Mouse (Mus musculus): Measurements from ENCODE around the gene Psmd11. TPM values are rescaled to one million over a fixed set of nuclear protein-coding genes. Genes with fewer than 3 reads are reported as not detected.
"Not testable (repeated sequence)": the region's sequence is repeated elsewhere in the genome, so short reads cannot be mapped to it uniquely, and the experiment has no call there.

Psmd11 gene
- polyA plus RNA-seq, 1 experiment, result 24.9 TPM

DNA sequence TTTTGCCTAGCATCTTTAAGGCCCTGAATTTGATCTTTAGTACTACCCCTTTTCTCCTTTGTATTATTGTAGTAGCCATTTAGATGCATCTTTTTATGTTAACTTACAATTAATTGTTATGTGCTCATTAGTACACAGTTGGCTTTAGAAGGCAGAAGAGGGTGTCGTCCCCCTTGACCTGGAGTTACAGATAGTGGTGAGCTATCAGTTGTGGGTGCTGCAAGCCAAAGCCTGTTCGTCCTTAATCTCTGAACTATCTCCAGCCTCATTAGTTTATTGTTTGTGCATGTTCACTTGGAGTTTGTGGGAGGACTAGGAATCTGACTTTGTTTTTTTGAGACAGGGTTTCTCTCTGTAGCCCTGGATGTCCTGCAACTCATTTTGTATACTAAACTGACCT, 41.6 kb upstream of the Psmd11 start:
- H3K27me3 ChIP-seq (ENCODE audit: control insufficient read depth, insufficient read depth, low read length), result no peaks in the 10 kb centered on the region
- no peak overlapping the region for H3K27ac ChIP-seq (ENCODE audit: insufficient read depth, low read depth, low read length)
- WGBS, result 15% methylated on average over 2 of the region's 2 CpGs
- 0 out of 2 replicates have a peak, but pooled peaks cover 3% of the 10 kb centered on the region for H3K4me1 ChIP-seq (ENCODE audit: control insufficient read depth, insufficient read depth, insufficient read length, low read length)
- peaks cover 33% of the 10 kb centered on the region for H3K36me3 ChIP-seq (ENCODE audit: control insufficient read depth, insufficient read depth, low read length)
- TF ChIP-seq CTCF (IDR thresholded peaks at IDR 0.05; ENCODE audit: extremely low read depth, insufficient read length, insufficient replicate concordance, low read depth, low read length) (no peak), POLR2A (IDR thresholded peaks at IDR 0.05; ENCODE audit: low read depth, low read length) (no peak)
- H3K4me3 ChIP-seq (ENCODE audit: low read depth, low read length), result no peak overlapping the region

DNA sequence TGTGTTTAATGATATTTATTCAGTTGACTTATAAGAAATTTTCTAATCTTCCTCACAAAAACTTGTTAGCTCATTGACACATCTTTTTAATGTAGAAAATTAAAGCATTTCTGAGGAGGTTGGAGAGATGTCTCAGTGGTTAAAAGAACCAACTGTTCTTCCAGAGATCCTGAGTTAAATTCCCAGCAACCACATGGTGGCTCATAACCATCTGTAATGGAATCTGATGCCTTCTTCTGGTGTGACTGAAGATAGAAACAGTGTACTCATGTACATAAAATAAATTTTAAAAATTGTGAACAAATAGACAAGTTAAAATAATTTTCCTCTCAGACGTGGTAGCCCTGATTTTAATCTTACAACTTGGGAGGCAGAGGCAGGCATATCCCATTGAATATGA, 38.5 kb upstream of the Psmd11 start:
- Histone ChIP-seq H3K36me3 (ENCODE audit: control insufficient read depth, insufficient read depth, low read length) (peaks cover 48% of the 10 kb centered on the region), H3K4me3 (ENCODE audit: low read depth, low read length) (no peak overlapping the region), H3K4me1 (ENCODE audit: control insufficient read depth, insufficient read depth, insufficient read length, low read length) (0 out of 2 replicates have a peak, but pooled peaks cover 3% of the 10 kb centered on the region), H3K27ac (ENCODE audit: insufficient read depth, low read depth, low read length) (no peak overlapping the region), H3K27me3 (ENCODE audit: control insufficient read depth, insufficient read depth, low read length) (no peaks in the 10 kb centered on the region)
- 84% methylated on average over 1 of the region's 1 CpGs for WGBS
- no peak for TF ChIP-seq POLR2A (IDR thresholded peaks at IDR 0.05; ENCODE audit: low read depth, low read length)
- TF ChIP-seq CTCF (IDR thresholded peaks at IDR 0.05; ENCODE audit: extremely low read depth, insufficient read length, insufficient replicate concordance, low read depth, low read length), result no peak

DNA sequence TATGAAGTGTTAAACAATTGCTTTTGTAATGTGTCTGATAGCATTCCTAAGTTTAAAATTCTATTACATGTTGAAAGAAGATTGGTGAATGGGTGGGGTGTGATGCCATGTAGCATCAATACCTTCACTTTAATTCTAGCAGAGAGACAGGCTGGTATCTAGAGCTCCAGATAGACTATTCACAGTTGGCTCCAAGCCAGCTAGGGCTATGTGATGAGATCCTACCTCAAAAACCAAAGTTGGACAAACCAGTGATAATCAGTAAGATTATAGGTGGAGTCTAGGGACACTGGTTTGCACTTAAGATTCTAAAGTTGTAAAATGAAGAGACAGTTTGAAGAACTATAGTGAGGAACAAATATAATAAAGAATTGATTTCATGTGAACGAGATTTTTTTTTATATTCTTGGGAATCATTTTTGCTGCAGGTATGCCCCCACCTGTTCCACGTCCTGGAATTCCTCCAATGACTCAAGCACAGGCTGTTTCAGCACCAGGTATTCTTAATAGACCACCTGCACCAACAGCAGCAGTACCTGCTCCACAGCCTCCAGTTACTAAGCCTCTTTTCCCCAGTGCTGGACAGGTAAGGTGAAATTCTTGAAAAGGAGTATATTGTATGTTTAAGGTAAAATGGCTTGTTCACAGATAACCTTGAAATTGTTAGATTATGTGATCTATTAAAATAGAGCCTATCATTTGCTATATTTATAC, 36.9 kb upstream of the Psmd11 start:
- H3K4me1 ChIP-seq (ENCODE audit: control insufficient read depth, insufficient read depth, insufficient read length, low read length), result no peaks in the 10 kb centered on the region
- peaks cover 56% of the 10 kb centered on the region for H3K36me3 ChIP-seq (ENCODE audit: control insufficient read depth, insufficient read depth, low read length)
- H3K27ac ChIP-seq (ENCODE audit: insufficient read depth, low read depth, low read length), result no peak overlapping the region
- H3K27me3 ChIP-seq (ENCODE audit: control insufficient read depth, insufficient read depth, low read length), result no peaks in the 10 kb centered on the region
- H3K4me3 ChIP-seq (ENCODE audit: low read depth, low read length), result no peak overlapping the region
- TF ChIP-seq POLR2A (IDR thresholded peaks at IDR 0.05; ENCODE audit: low read depth, low read length), result no peak
- TF ChIP-seq CTCF (IDR thresholded peaks at IDR 0.05; ENCODE audit: extremely low read depth, insufficient read length, insufficient replicate concordance, low read depth, low read length), result no peak
- 71% methylated on average over 2 of the region's 2 CpGs for WGBS

DNA sequence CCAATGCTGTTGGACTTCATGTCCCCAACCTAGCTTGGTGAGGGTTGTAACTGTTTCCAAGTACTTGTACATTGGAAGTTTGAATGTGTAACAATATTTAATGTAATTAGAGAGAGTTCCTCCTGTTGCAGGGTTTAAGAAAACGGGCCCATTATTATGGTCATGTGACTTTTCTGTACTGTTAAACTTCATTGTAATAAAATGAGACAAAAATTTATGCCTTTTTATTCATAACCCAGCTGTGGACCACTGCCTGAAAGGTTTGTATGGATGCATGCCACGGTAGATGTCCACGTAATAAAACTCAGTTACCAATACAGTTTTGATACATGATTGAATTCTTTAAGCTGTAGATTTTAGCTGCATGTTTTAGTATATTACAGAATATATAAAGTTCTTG, 32.5 kb upstream of the Psmd11 start:
- no peaks in the 10 kb centered on the region for H3K27me3 ChIP-seq (ENCODE audit: control insufficient read depth, insufficient read depth, low read length)
- no peaks in the 10 kb centered on the region for H3K4me1 ChIP-seq (ENCODE audit: control insufficient read depth, insufficient read depth, insufficient read length, low read length)
- 82% methylated on average over 3 of the region's 3 CpGs for WGBS
- peaks cover 61% of the 10 kb centered on the region for H3K36me3 ChIP-seq (ENCODE audit: control insufficient read depth, insufficient read depth, low read length)
- no peak overlapping the region for H3K27ac ChIP-seq (ENCODE audit: insufficient read depth, low read depth, low read length)
- no peak overlapping the region for H3K4me3 ChIP-seq (ENCODE audit: low read depth, low read length)
- TF ChIP-seq POLR2A (IDR thresholded peaks at IDR 0.05; ENCODE audit: low read depth, low read length) (no peak), CTCF (IDR thresholded peaks at IDR 0.05; ENCODE audit: extremely low read depth, insufficient read length, insufficient replicate concordance, low read depth, low read length) (no peak)

- TF ChIP-seq POLR2A (IDR thresholded peaks at IDR 0.05; ENCODE audit: low read depth, low read length) (no peak), CTCF (IDR thresholded peaks at IDR 0.05; ENCODE audit: extremely low read depth, insufficient read length, insufficient replicate concordance, low read depth, low read length) (no peak)
- Histone ChIP-seq H3K27me3 (ENCODE audit: control insufficient read depth, insufficient read depth, low read length) (no peaks in the 10 kb centered on the region), H3K36me3 (ENCODE audit: control insufficient read depth, insufficient read depth, low read length) (peaks cover 60% of the 10 kb centered on the region), H3K4me3 (ENCODE audit: low read depth, low read length) (no peak overlapping the region), H3K4me1 (ENCODE audit: control insufficient read depth, insufficient read depth, insufficient read length, low read length) (no peaks in the 10 kb centered on the region), H3K27ac (ENCODE audit: insufficient read depth, low read depth, low read length) (no peak overlapping the region)
- WGBS, result 77% methylated on average over 4 of the region's 4 CpGs
These were observed 31.8 kb upstream of the Psmd11 start for GRCm38 (mm10) chr11:80396617-80397016.

DNA sequence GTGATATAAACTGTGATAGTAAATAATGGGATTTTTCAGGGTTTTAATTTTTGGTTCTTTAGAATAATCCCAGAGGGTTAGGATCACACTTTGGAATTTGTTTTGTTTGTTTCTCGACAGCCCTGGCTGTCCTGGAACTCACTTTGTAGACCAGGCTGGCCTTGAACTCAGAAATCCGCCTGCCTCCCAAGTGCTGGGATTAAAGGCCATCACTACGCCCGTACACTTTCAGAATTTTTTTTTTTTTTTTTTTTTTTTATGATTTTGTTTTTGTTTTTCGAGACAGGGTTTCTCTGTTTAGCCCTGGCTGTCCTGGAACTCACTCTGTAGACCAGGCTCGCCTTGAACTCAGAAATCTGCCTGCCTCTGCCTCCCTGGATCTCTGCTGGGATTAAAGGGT, 20.5 kb upstream of the Psmd11 start:
- 93% methylated on average over 6 of the region's 6 CpGs for whole genome bisulfite sequencing
- H3K4me3 ChIP-seq (ENCODE audit: low read depth, low read length); H3K27me3 ChIP-seq (ENCODE audit: control insufficient read depth, insufficient read depth, low read length); H3K27ac ChIP-seq (ENCODE audit: insufficient read depth, low read depth, low read length); H3K4me1 ChIP-seq (ENCODE audit: control insufficient read depth, insufficient read depth, insufficient read length, low read length): not testable (repeated sequence)
- H3K36me3 ChIP-seq (ENCODE audit: control insufficient read depth, insufficient read depth, low read length), result peaks cover 34% of the 10 kb centered on the region

DNA sequence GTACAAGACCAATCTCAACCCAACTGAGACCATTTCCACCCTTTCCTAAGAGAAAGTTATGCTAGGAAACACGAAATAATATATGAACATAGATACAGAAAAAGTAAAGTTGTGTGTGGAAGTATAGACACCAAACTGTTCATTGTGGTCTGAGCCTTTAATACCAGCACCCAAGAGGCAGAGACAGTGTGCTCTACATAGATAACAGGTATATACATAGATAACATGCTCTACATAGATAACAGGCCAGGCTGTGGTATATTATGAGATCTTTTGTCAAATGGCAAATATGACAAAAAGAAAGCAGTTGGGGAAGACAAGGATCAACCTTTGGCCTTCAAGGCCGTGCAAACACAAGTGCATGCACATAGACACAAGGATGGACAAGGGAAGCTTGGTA, 18.0 kb upstream of the Psmd11 start:
- no peak for TF ChIP-seq CTCF (IDR thresholded peaks at IDR 0.05; ENCODE audit: extremely low read depth, insufficient read length, insufficient replicate concordance, low read depth, low read length)
- TF ChIP-seq POLR2A (IDR thresholded peaks at IDR 0.05; ENCODE audit: low read depth, low read length), result no peak
- Histone ChIP-seq H3K27me3 (ENCODE audit: control insufficient read depth, insufficient read depth, low read length) (no peaks in the 10 kb centered on the region), H3K4me3 (ENCODE audit: low read depth, low read length) (no peak overlapping the region), H3K36me3 (ENCODE audit: control insufficient read depth, insufficient read depth, low read length) (peaks cover 21% of the 10 kb centered on the region), H3K4me1 (ENCODE audit: control insufficient read depth, insufficient read depth, insufficient read length, low read length) (no peaks in the 10 kb centered on the region), H3K27ac (ENCODE audit: insufficient read depth, low read depth, low read length) (no peak overlapping the region)
- WGBS, result 79% methylated on average over 2 of the region's 2 CpGs
